Mouse (Mus musculus) CH12.LX (cell line): Measurements from ENCODE around the gene Fndc7. TPM values are rescaled to one million over a fixed set of nuclear protein-coding genes. Genes with fewer than 3 reads are reported as not detected.

Experiments
- DNase-seq: peaks from one replicate; pipeline ENCODE4 v3.0.0-alpha.2; 2013; ENCODE audit errors: extremely low read depth
- H3K27ac ChIP-seq: 2 replicates; pipeline ENCODE4 v1.5.1; 2012; ENCODE audit warnings: low read depth, mild to moderate bottlenecking, control low read depth, moderate library complexity; ENCODE audit not compliant: insufficient read depth
- H3K27me3 ChIP-seq: replicated peaks from 2 replicates; pipeline ENCODE3; 2012; ENCODE audit warnings: inconsistent platforms
- H3K36me3 ChIP-seq, 2 experiments: replicated peaks in 1 of 2; 2 replicates each; pipeline versions ENCODE3 to v1.6.1; 2012; ENCODE audit warnings: inconsistent platforms in 1 of 2, low read length in 1 of 2, mild to moderate bottlenecking in 1 of 2, mixed read lengths in 1 of 2, moderate library complexity in 1 of 2; ENCODE audit not compliant: control insufficient read depth in 1 of 2, insufficient read depth in 1 of 2
- H3K4me1 ChIP-seq, 2 experiments: 2 replicates each; pipeline ENCODE4 v1.6.1; 2012; ENCODE audit warnings: inconsistent platforms in 1 of 2, moderate library complexity in 1 of 2; ENCODE audit not compliant: insufficient read depth in 2 of 2, control insufficient read depth in 1 of 2
- H3K4me2 ChIP-seq: 2 replicates; pipeline ENCODE4 v1.6.1; 2012; ENCODE audit warnings: low read depth, mild to moderate bottlenecking, control low read depth; ENCODE audit not compliant: poor library complexity, insufficient read depth, severe bottlenecking
- H3K4me3 ChIP-seq, 3 experiments: fragments of 150-350 bp in 1 of 3; sonication (generic) in 1 of 3; replicated peaks in 1 of 3; 2 replicates each; pipeline versions ENCODE3 to v1.5.1; 2011 to 2012; ENCODE audit warnings: low read depth in 2 of 3, low read length in 2 of 3, mild to moderate bottlenecking in 2 of 3, moderate library complexity in 2 of 3, control low read depth in 1 of 3, improper control_type of control experiment in 1 of 3, inconsistent platforms in 1 of 3, mixed read lengths in 1 of 3; ENCODE audit not compliant: poor library complexity in 1 of 3
- H3K79me2 ChIP-seq: replicated peaks from 2 replicates; pipeline ENCODE4 v1.6.1; 2012; ENCODE audit warnings: mild to moderate bottlenecking, moderate library complexity; ENCODE audit not compliant: control insufficient read depth, poor library complexity, insufficient read depth, severe bottlenecking; ENCODE audit errors: extremely low read depth
- H3K9ac ChIP-seq: 2 replicates; pipeline ENCODE4 v1.6.1; 2012; ENCODE audit warnings: low read depth, mild to moderate bottlenecking, control low read depth, moderate library complexity; ENCODE audit not compliant: insufficient read depth
- H3K9me3 ChIP-seq: replicated peaks from 2 replicates; pipeline ENCODE3; 2012; ENCODE audit warnings: low read length, inconsistent platforms, mixed read lengths
- BHLHE40 ChIP-seq: IDR thresholded peaks from 2 replicates; pipeline ENCODE4 v1.6.1; 2011; ENCODE audit warnings: mild to moderate bottlenecking, low read depth, low read length, improper control_type of control experiment
- CHD1 ChIP-seq: IDR thresholded peaks from 2 replicates; pipeline ENCODE4 v1.6.1; 2012; ENCODE audit warnings: low read depth, low read length, improper control_type of control experiment, inconsistent platforms
- CHD2 ChIP-seq: IDR thresholded peaks from 2 replicates; pipeline ENCODE4 v1.6.1; 2011; ENCODE audit warnings: low read length, improper control_type of control experiment
- E2F4 ChIP-seq: IDR thresholded peaks from 2 replicates; pipeline ENCODE4 v1.6.1; 2011; ENCODE audit warnings: low read depth, low read length, improper control_type of control experiment; ENCODE audit not compliant: insufficient replicate concordance
- ELF1 ChIP-seq: IDR thresholded peaks from 2 replicates; pipeline ENCODE4 v1.6.1; 2014; ENCODE audit warnings: low read depth, mild to moderate bottlenecking, inconsistent platforms, low read length, improper control_type of control experiment
- EP300 ChIP-seq: IDR thresholded peaks from 2 replicates; pipeline ENCODE4 v1.6.1; 2011; ENCODE audit warnings: low read length, improper control_type of control experiment
- ETS1 ChIP-seq: conservative IDR thresholded peaks from 2 replicates; pipeline ENCODE4 v1.6.1; 2012; ENCODE audit warnings: low read depth, mild to moderate bottlenecking, inconsistent platforms, low read length, improper control_type of control experiment, moderate library complexity
- IRF4 ChIP-seq: IDR thresholded peaks from 2 replicates; pipeline ENCODE4 v1.6.1; 2014; ENCODE audit warnings: low read depth, mild to moderate bottlenecking, inconsistent platforms, low read length, improper control_type of control experiment
- JUN ChIP-seq: IDR thresholded peaks from 2 replicates; pipeline ENCODE4 v1.6.1; 2011; ENCODE audit warnings: low read depth, mild to moderate bottlenecking, low read length, improper control_type of control experiment, moderate library complexity; ENCODE audit not compliant: insufficient read depth
- MAX ChIP-seq: IDR thresholded peaks from 2 replicates; pipeline ENCODE4 v1.6.1; 2011; ENCODE audit warnings: low read length, improper control_type of control experiment
- MAZ ChIP-seq: IDR thresholded peaks from 2 replicates; pipeline ENCODE4 v1.6.1; 2012; ENCODE audit warnings: low read depth, mild to moderate bottlenecking, inconsistent platforms, low read length, improper control_type of control experiment, moderate library complexity
- MEF2A ChIP-seq: IDR thresholded peaks from 2 replicates; pipeline ENCODE4 v1.6.1; 2014; ENCODE audit warnings: low read depth, mild to moderate bottlenecking, inconsistent platforms, low read length, improper control_type of control experiment, borderline replicate concordance
- MXI1 ChIP-seq: IDR thresholded peaks from 2 replicates; pipeline ENCODE4 v1.6.1; 2011; ENCODE audit warnings: mild to moderate bottlenecking, low read depth, low read length, improper control_type of control experiment
- NELFE ChIP-seq: IDR thresholded peaks from 2 replicates; pipeline ENCODE4 v1.6.1; 2011; ENCODE audit warnings: low read depth, low read length, improper control_type of control experiment
- PAX5 ChIP-seq: IDR thresholded peaks from 2 replicates; pipeline ENCODE4 v1.6.1; 2012; ENCODE audit warnings: low read length, inconsistent platforms, mixed read lengths
- POLR2A ChIP-seq: IDR thresholded peaks from 2 replicates; pipeline ENCODE4 v1.6.1; 2011; ENCODE audit warnings: low read depth, mild to moderate bottlenecking, improper control_type of control experiment, low read length
- RCOR1 ChIP-seq: conservative IDR thresholded peaks from 2 replicates; pipeline ENCODE4 v1.6.1; 2012; ENCODE audit warnings: low read depth, mild to moderate bottlenecking, inconsistent platforms, low read length, improper control_type of control experiment
- SIN3A ChIP-seq: IDR thresholded peaks from 2 replicates; pipeline ENCODE4 v1.6.1; 2012; ENCODE audit warnings: low read length, improper control_type of control experiment, inconsistent platforms
- SMC3 ChIP-seq: IDR thresholded peaks from 2 replicates; pipeline ENCODE4 v1.6.1; 2011; ENCODE audit warnings: low read depth, low read length, improper control_type of control experiment
- TBP ChIP-seq: conservative IDR thresholded peaks from 2 replicates; pipeline ENCODE4 v1.6.1; 2011; ENCODE audit warnings: low read depth, low read length, improper control_type of control experiment
- TCF12 ChIP-seq: IDR thresholded peaks from 2 replicates; pipeline ENCODE4 v1.6.1; 2014; ENCODE audit warnings: low read depth, mild to moderate bottlenecking, inconsistent platforms, low read length, improper control_type of control experiment
- ZKSCAN1 ChIP-seq: IDR thresholded peaks from 2 replicates; pipeline ENCODE4 v1.6.1; 2012; ENCODE audit warnings: low read depth, inconsistent platforms, low read length, improper control_type of control experiment, borderline replicate concordance
- dilution Hi-C: fragments of 300-500 bp; cut with MboI; formaldehyde crosslinking; loops from 2 replicates; pipeline ENCODE4 v1.14.3; 2020; ENCODE audit warnings: low sequenced_read_pairs; ENCODE audit not compliant: extremely low pct_unique_long_range_greater_than_20kb, extremely low pct_ligation_motif_present
- in situ Hi-C: fragments of 300-500 bp; cut with MboI; formaldehyde crosslinking; loops from 3 replicates; pipeline ENCODE4 v1.14.3; 2019; ENCODE audit warnings: low sequenced_read_pairs, low pct_ligation_motif_present, low pct_unique_long_range_greater_than_20kb, mixed read lengths
- polyA plus RNA-seq: library from polyadenylated mRNA; unstranded; fragments of >175 nt; gene quantifications from 2 replicates; pipeline ENCODE4 v1.2.1, GENCODE M21; 2012; ENCODE audit warnings: low read depth; ENCODE audit not compliant: insufficient read length
- total RNA-seq, 2 experiments: library from RNA; depleted of rRNA; stranded (reverse); fragments of 300-350 nt in 1 of 2; fragments of >200 nt in 1 of 2; gene quantifications; 2 replicates each; pipeline ENCODE4 v1.2.3; 2012 to 2014

The Fndc7 gene
- total and polyA plus RNA-seq, 3 experiments: 0.61 to 1.1 (median 0.81) TPM

DNA sequence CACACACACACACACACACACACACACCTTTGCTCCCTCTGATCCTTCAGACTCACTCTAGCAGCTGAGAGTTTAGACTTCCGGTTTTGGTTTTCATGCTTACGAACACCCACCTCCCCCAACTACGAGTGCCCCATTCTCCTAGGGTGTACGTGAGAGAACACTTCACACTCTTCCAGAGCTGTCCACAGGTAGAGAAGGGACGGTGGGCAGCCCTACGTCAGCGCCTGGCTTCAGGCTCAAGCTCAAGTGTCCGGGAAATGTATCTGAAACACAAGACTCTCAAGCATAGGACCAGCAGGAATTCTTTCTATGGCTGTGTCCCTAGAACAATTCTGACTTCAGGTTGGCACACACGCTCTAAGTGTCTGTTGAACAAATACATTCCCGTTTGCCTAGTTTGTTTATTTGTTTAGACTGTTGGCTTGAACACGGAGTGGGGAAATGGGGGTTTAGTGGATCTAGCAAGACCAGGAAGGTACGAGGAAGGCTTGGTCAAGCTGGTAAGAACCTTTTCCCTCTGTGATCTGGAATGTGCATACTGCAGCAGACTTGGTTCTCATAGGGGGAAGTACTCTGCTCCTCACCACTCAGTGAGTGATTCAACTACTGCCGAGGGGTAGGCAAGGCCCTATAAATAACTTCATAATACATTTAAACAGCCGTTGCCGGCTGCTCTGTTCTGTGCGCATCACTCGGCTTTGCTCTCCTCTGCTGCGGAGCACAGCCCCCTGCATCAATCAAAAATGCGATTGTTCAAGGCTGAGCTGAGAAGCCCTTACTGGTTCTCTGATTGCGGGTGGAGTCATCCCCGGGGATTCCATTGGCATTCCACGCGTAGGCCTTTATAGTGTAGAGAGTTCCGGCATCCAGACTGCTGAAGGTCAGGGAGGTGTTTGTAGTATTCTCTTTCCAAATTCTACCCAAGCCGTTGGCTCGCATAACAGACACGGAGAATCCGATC, 9.0 kb downstream of the Fndc7 start (continued):
- TF ChIP-seq MXI1: no peak
- no peak for TF ChIP-seq ZKSCAN1
- TF ChIP-seq ELF1: peak; percentile 62; the same call in 1 of the 2 replicates
- TF ChIP-seq EP300: no peak
- TF ChIP-seq NELFE: no peak
- TF ChIP-seq MAZ: no peak
- no peak for TF ChIP-seq MAX
- TF ChIP-seq MEF2A: peak; percentile 62; the same call in 1 of the 2 replicates
- TF ChIP-seq ETS1: no peak; the same call in 1 of the 2 replicates
- TF ChIP-seq SMC3: no peak
- TF ChIP-seq POLR2A: no peak
- no peak for TF ChIP-seq CHD2
- TF ChIP-seq CHD1: no peak

DNA sequence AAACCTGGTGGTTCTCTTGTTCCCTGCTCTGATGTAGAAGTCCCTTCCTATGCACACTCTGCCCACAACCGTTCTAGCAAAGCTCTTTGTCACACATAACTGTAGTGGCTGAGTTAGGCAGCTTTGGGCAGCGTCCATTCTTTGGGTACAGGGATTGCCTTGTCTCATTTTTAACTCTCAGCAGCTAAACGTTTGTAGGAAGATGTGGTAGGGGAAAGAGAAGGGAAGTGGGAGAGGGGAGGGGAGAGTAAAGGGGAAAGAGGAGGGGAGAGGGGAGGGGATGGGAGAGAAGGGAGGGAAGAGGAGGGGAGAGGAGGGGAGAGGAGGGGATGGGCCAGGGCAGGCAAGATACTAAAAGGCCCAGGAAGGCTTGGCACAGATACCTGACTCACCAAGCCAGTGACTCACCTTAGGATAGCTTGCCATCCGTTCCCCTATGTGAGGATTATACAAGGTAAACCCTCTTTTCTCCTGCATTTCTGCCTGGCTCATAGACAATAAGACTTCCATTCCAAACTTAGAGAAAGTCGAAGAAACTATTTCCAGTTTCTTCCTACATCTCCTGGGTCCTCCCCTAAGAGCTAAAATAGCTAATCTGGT, 9.9 kb downstream of the Fndc7 start:
- no peak for DNase-seq
- Histone ChIP-seq H3K27me3 (no peaks in the 10 kb centered on the region), H3K4me1 (peaks cover 20 to 58% of the 10 kb centered on the region in 2 experiments), H3K4me2 (peak overlapping the region; percentile 74; the same call in 1 of the 2 replicates), H3K4me3 (no peak overlapping the region), H3K27ac (no peak overlapping the region), H3K79me2 (no peaks in the 10 kb centered on the region), H3K9me3 (no peaks in the 10 kb centered on the region), H3K9ac (no peak overlapping the region), H3K36me3 (no peaks in the 10 kb centered on the region)
- dilution Hi-C loops (no loop called here), in situ Hi-C loops (no loop called here)
- TF ChIP-seq IRF4 (0 out of 2 replicates have a peak, but pooled peaks have one; percentile 15), TCF12 (no peak), MEF2A (0 out of 2 replicates have a peak, but pooled peaks have one; percentile 4)

DNA sequence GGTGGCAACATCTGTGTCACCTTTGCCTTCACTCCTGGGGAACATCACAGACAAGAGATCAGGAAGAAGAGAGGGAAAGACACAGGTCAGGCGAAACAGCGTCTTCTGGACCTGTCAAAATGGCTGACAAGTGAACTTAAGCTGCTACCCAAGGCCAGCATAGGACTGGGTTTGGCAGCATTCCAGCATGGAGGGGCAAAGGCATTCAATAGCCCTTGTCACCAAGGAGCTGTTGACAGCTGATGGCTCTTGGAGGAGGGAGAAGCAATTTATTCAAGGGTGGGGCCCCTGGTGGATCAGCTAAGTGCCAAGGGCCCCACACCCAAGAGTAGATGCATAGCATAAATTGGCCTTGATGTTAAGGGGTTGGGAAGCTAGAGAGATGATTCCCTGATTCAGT, 10.7 kb downstream of the Fndc7 start:
- Histone ChIP-seq H3K4me3 (no peak overlapping the region), H3K4me2 (no peak overlapping the region), H3K9me3 (no peaks in the 10 kb centered on the region), H3K9ac (no peak overlapping the region), H3K27ac (no peak overlapping the region), H3K4me1 (peaks cover 20 to 53% of the 10 kb centered on the region in 2 experiments), H3K27me3 (no peaks in the 10 kb centered on the region), H3K79me2 (no peaks in the 10 kb centered on the region), H3K36me3 (no peaks in the 10 kb centered on the region)
- TF ChIP-seq JUN: no peak
- no peak for TF ChIP-seq SIN3A
- no peak for TF ChIP-seq TCF12
- no peak for TF ChIP-seq TBP
- TF ChIP-seq CHD1: no peak
- no peak for TF ChIP-seq BHLHE40
- no peak for TF ChIP-seq PAX5
- TF ChIP-seq RCOR1: no peak
- no peak for TF ChIP-seq MEF2A
- no peak for TF ChIP-seq EP300
- TF ChIP-seq ETS1: no peak
- no peak for TF ChIP-seq E2F4
- dilution Hi-C loops (no loop called here), in situ Hi-C loops (no loop called here)
- no peak for DNase-seq
